Mouse (Mus musculus) left cerebral cortex, adult 2 months (tissue): Measurements from ENCODE around the gene Slc24a3. TPM values are rescaled to one million over a fixed set of nuclear protein-coding genes. Genes with fewer than 3 reads are reported as not detected.

Source experiments
- DNase-seq, 2 experiments: peaks; one replicate each; pipeline ENCODE4 v3.0.0; 2021 to 2022; ENCODE audit warnings: low spot score in 2 of 2, mixed read lengths in 1 of 2; ENCODE audit errors: extremely low spot score in 1 of 2
- H3K27ac ChIP-seq: fragments of 200-600 bp; 2 replicates; pipeline ENCODE4 v1.8.1; 2022
- H3K4me3 ChIP-seq: fragments of 200-600 bp; 2 replicates; pipeline ENCODE4 v1.8.1; 2022
- CTCF ChIP-seq: fragments of 200-600 bp; IDR thresholded peaks from 2 replicates; pipeline ENCODE4 v1.8.1; 2022; ENCODE audit warnings: antibody characterized with exemption, mild to moderate bottlenecking, moderate library complexity
- intact Hi-C: fragments of 180-260 bp; cut with DNase I; formaldehyde crosslinking; loops from one replicate; pipeline ENCODE4 v1.15.1; 2025
- total RNA-seq, 2 experiments: library from RNA; stranded (reverse); gene quantifications; 2 replicates each; pipeline ENCODE4 v1.2.3; 2021

Gene Slc24a3
- total RNA-seq, 2 experiments from 2014 or later, result 108 to 113 TPM

GRCm38 (mm10) chr2:145395804-145396203 is 228.2 kb downstream of the Slc24a3 start:
- no peak for TF ChIP-seq CTCF
- H3K27ac ChIP-seq, result no peak overlapping the region
- DNase-seq, result no peak
- no peak overlapping the region for H3K4me3 ChIP-seq
- intact Hi-C loops, result no loop called here

GRCm38 (mm10) chr2:145396579-145396978 is 229.0 kb downstream of the Slc24a3 start:
- Histone ChIP-seq H3K27ac (no peak overlapping the region), H3K4me3 (no peak overlapping the region)
- no peak for DNase-seq
- TF ChIP-seq CTCF, result no peak
- intact Hi-C loops, result no loop called here

GRCm38 (mm10) chr2:145397456-145398206 is 230.1 kb downstream of the Slc24a3 start:
- intact Hi-C loops, result no loop called here
- no peak overlapping the region for H3K4me3 ChIP-seq
- TF ChIP-seq CTCF, result no peak
- DNase-seq, result no peak
- H3K27ac ChIP-seq, result no peak overlapping the region

GRCm38 (mm10) chr2:145401240-145401805 is 233.8 kb downstream of the Slc24a3 start:
- no peak for TF ChIP-seq CTCF

GRCm38 (mm10) chr2:145401996-145402395 is 234.4 kb downstream of the Slc24a3 start:
- TF ChIP-seq CTCF, result no peak
- no peak overlapping the region for H3K27ac ChIP-seq

More at GRCm38 (mm10) chr2:145401240-145401805, 233.8 kb downstream of the Slc24a3 start:
- Histone ChIP-seq H3K27ac (no peak overlapping the region), H3K4me3 (no peak overlapping the region)
- DNase-seq, result no peak
- intact Hi-C loops, result no loop called here

GRCm38 (mm10) chr2:145404818-145405531 is 237.4 kb downstream of the Slc24a3 start:
- DNase-seq, result no peak
- no peak for TF ChIP-seq CTCF
- H3K27ac ChIP-seq, result no peak overlapping the region
- no peak overlapping the region for H3K4me3 ChIP-seq
- intact Hi-C loops, result no loop called here

More at GRCm38 (mm10) chr2:145401996-145402395, 234.4 kb downstream of the Slc24a3 start:
- no peak for DNase-seq
- no peak overlapping the region for H3K4me3 ChIP-seq
- intact Hi-C loops, result no loop called here

GRCm38 (mm10) chr2:145405746-145406145 is 238.2 kb downstream of the Slc24a3 start:
- no peak for TF ChIP-seq CTCF
- Histone ChIP-seq H3K4me3 (no peak overlapping the region), H3K27ac (no peak overlapping the region)
- intact Hi-C loops, result no loop called here
- DNase-seq, result no peak

GRCm38 (mm10) chr2:145417738-145418137 is 250.2 kb downstream of the Slc24a3 start:
- TF ChIP-seq CTCF, result no peak
- intact Hi-C loops, result no loop called here
- Histone ChIP-seq H3K4me3 (no peak overlapping the region), H3K27ac (no peak overlapping the region)
- DNase-seq, result no peak

GRCm38 (mm10) chr2:145419078-145419477 is 251.5 kb downstream of the Slc24a3 start:
- no peak for DNase-seq
- no peak overlapping the region for H3K4me3 ChIP-seq
- TF ChIP-seq CTCF, result no peak
- no peak overlapping the region for H3K27ac ChIP-seq
- intact Hi-C loops, result no loop called here

- intact Hi-C loops, result no loop called here
- Histone ChIP-seq H3K4me3 (no peak overlapping the region), H3K27ac (no peak overlapping the region)
- DNase-seq, result no peak
- no peak for TF ChIP-seq CTCF
Observed at GRCm38 (mm10) chr2:145420967-145421888, 253.7 kb downstream of the Slc24a3 start.

- no peak for DNase-seq
- TF ChIP-seq CTCF, result no peak
- Histone ChIP-seq H3K4me3 (no peak overlapping the region), H3K27ac (no peak overlapping the region)
- intact Hi-C loops, result no loop called here
Observed at GRCm38 (mm10) chr2:145421889-145422212, 254.3 kb downstream of the Slc24a3 start.
